Mouse (Mus musculus) liver, adult 2 months (tissue): ENCODE results near the gene Scnn1g.

ENCODE experiments used
- CTCF ChIP-seq: fragments of 200-500 bp; IDR thresholded peaks from 2 replicates; pipeline ENCODE4 v1.5.1; 2011; ENCODE audit warnings: low read depth, low read length, control low read depth
- POLR2A ChIP-seq: fragments of 200-500 bp; IDR thresholded peaks from 2 replicates; pipeline ENCODE4 v1.6.1; 2011; ENCODE audit warnings: low read length, control low read depth; ENCODE audit not compliant: insufficient read depth; ENCODE audit errors: extremely low read depth

DNA sequence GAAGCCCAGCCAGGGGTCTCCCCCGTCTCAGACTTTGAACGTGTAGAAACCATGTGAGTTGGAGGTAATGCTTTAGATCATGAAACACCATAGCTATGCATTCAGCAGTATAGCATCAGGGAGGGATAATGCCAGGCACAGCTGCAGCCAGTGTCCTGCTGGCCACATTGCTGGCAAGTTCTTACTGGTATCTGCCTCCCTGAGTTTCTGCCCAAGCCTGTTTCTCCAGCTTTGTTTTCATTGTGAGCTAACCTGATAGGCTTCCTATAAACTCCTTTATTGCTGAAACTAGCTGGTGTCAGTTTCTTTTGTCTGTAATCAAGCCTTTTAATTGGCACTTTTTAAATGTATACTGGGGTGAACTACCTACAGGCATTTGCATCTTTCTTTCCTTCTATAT lies 23.1 kb upstream of the Scnn1g start:
- TF ChIP-seq POLR2A, result no peak
- no peak for TF ChIP-seq CTCF
